Mouse (Mus musculus) testis, adult 2 months (tissue): ENCODE measurements around the gene Zmat5. TPM values are rescaled to one million over a fixed set of nuclear protein-coding genes. Genes with fewer than 3 reads are reported as not detected.
A peak's percentile ranks its signal among the peaks of the same experiment; 100 is the strongest.
"Not testable (repeated sequence)": the region's sequence is repeated elsewhere in the genome, so short reads cannot be mapped to it uniquely, and the experiment has no call there.

ENCODE experiments used
- H3K27ac ChIP-seq: fragments of 200-500 bp; 2 replicates; pipeline ENCODE4 v1.5.1; 2012; ENCODE audit warnings: low read depth, low read length; ENCODE audit not compliant: control insufficient read depth, insufficient read depth
- H3K27me3 ChIP-seq: fragments of 200-500 bp; 2 replicates; pipeline ENCODE4 v1.6.1; 2012; ENCODE audit warnings: mild to moderate bottlenecking, low read length, moderate library complexity; ENCODE audit not compliant: control insufficient read depth, insufficient read depth
- H3K36me3 ChIP-seq: fragments of 200-500 bp; 2 replicates; pipeline ENCODE4 v1.6.1; 2012; ENCODE audit warnings: mild to moderate bottlenecking, low read length; ENCODE audit not compliant: control insufficient read depth, insufficient read depth
- H3K4me1 ChIP-seq: fragments of 200-500 bp; 2 replicates; pipeline ENCODE4 v1.6.1; 2012; ENCODE audit warnings: low read length; ENCODE audit not compliant: control insufficient read depth, insufficient read depth
- H3K4me3 ChIP-seq: fragments of 200-500 bp; 2 replicates; pipeline ENCODE4 v1.5.1; 2012; ENCODE audit warnings: low read depth, mild to moderate bottlenecking, low read length, moderate library complexity, mixed read lengths; ENCODE audit not compliant: control insufficient read depth
- CTCF ChIP-seq: fragments of 200-500 bp; IDR thresholded peaks from 2 replicates; pipeline ENCODE4 v1.5.1; 2012; ENCODE audit warnings: low read depth, mild to moderate bottlenecking, inconsistent platforms, low read length, moderate library complexity; ENCODE audit not compliant: control insufficient read depth, insufficient read depth, insufficient replicate concordance
- POLR2A ChIP-seq: fragments of 200-500 bp; IDR thresholded peaks from 2 replicates; pipeline ENCODE4 v1.6.1; 2012; ENCODE audit warnings: low read depth, mild to moderate bottlenecking, inconsistent platforms, low read length, moderate library complexity; ENCODE audit not compliant: control insufficient read depth
- polyA plus RNA-seq: library from polyadenylated mRNA; depleted of rRNA; stranded (reverse); fragments of >200 nt; gene quantifications from 2 replicates; pipeline ENCODE4 v1.2.3, GENCODE M21; 2012

Zmat5 gene
- polyA plus RNA-seq, 1 experiment, result 27.4 TPM

- Histone ChIP-seq H3K27ac (no peak overlapping the region), H3K4me3 (no peak overlapping the region), H3K4me1 (peaks cover 2% of the 10 kb centered on the region; the same call in 1 of the 2 replicates), H3K27me3 (no peaks in the 10 kb centered on the region), H3K36me3 (no peaks in the 10 kb centered on the region)
- no peak for TF ChIP-seq POLR2A
- no peak for TF ChIP-seq CTCF
Measured at GRCm38 (mm10) chr11:4690353-4690752, 14.1 kb upstream of the Zmat5 start.

- H3K27me3 ChIP-seq, result no peaks in the 10 kb centered on the region
- peak overlapping the region; percentile 80; the same call in 1 of the 2 replicates for H3K27ac ChIP-seq
- TF ChIP-seq CTCF (no peak), POLR2A (no peak)
Measured at GRCm38 (mm10) chr11:4691213-4691612, 13.3 kb upstream of the Zmat5 start.

GRCm38 (mm10) chr11:4692162-4692561 is 12.3 kb upstream of the Zmat5 start:
- peaks cover 2% of the 10 kb centered on the region; the same call in 1 of the 2 replicates for H3K4me1 ChIP-seq
- no peak overlapping the region for H3K4me3 ChIP-seq
- H3K27me3 ChIP-seq, result no peaks in the 10 kb centered on the region
- peak overlapping the region; percentile 27 for H3K27ac ChIP-seq
- TF ChIP-seq CTCF (no peak), POLR2A (no peak)
- no peaks in the 10 kb centered on the region for H3K36me3 ChIP-seq

More at GRCm38 (mm10) chr11:4691213-4691612, 13.3 kb upstream of the Zmat5 start:
- Histone ChIP-seq H3K4me1 (peaks cover 2% of the 10 kb centered on the region; the same call in 1 of the 2 replicates), H3K4me3 (no peak overlapping the region), H3K36me3 (no peaks in the 10 kb centered on the region)

GRCm38 (mm10) chr11:4697043-4697983 is 7.2 kb upstream of the Zmat5 start:
- Histone ChIP-seq H3K27me3 (no peaks in the 10 kb centered on the region), H3K36me3 (no peaks in the 10 kb centered on the region), H3K27ac (no peak overlapping the region), H3K4me3 (no peak overlapping the region), H3K4me1 (no peaks in the 10 kb centered on the region)
- TF ChIP-seq POLR2A (no peak), CTCF (peak; percentile 5; the same call in 1 of the 2 replicates)

GRCm38 (mm10) chr11:4700726-4701125 is 3.8 kb upstream of the Zmat5 start:
- no peak overlapping the region for H3K4me3 ChIP-seq
- no peaks in the 10 kb centered on the region for H3K36me3 ChIP-seq
- no peaks in the 10 kb centered on the region for H3K27me3 ChIP-seq
- peaks cover 6% of the 10 kb centered on the region for H3K4me1 ChIP-seq
- TF ChIP-seq POLR2A, result no peak
- no peak for TF ChIP-seq CTCF
- H3K27ac ChIP-seq, result no peak overlapping the region

GRCm38 (mm10) chr11:4703688-4704071 is 798 bp upstream of the Zmat5 start:
- no peaks in the 10 kb centered on the region for H3K36me3 ChIP-seq
- peak overlapping the region; percentile 86 for H3K27ac ChIP-seq
- no peaks in the 10 kb centered on the region for H3K27me3 ChIP-seq
- peaks cover 6% of the 10 kb centered on the region for H3K4me1 ChIP-seq
- no peak for TF ChIP-seq POLR2A
- no peak for TF ChIP-seq CTCF
- H3K4me3 ChIP-seq, result peak overlapping the region; percentile 94

- H3K36me3 ChIP-seq, result no peaks in the 10 kb centered on the region
- H3K27ac ChIP-seq, result peak overlapping the region; percentile 67
- TF ChIP-seq CTCF, result no peak
- no peak for TF ChIP-seq POLR2A
- peak overlapping the region; percentile 92 for H3K4me3 ChIP-seq
- H3K27me3 ChIP-seq, result no peaks in the 10 kb centered on the region
- peaks cover 6% of the 10 kb centered on the region for H3K4me1 ChIP-seq
Measured at GRCm38 (mm10) chr11:4705178-4705577, 700 bp downstream of the Zmat5 start.

- H3K36me3 ChIP-seq, H3K27ac ChIP-seq, H3K4me3 ChIP-seq, H3K27me3 ChIP-seq, H3K4me1 ChIP-seq: not testable (repeated sequence)
Measured at GRCm38 (mm10) chr11:4710188-4710587, 5.7 kb downstream of the Zmat5 start.
